Mouse (Mus musculus) left cerebral cortex, postnatal 36 days (tissue): ENCODE results near the gene Pcsk5. TPM values are rescaled to one million over a fixed set of nuclear protein-coding genes. Genes with fewer than 3 reads are reported as not detected.

ENCODE experiments used
- DNase-seq, 2 experiments: peaks; one replicate each; pipeline ENCODE4 v3.0.0; 2021 to 2022; ENCODE audit warnings: low spot score in 2 of 2, mixed read lengths in 1 of 2
- intact Hi-C: fragments of 180-260 bp; cut with DNase I; formaldehyde crosslinking; loops from one replicate; pipeline ENCODE4 v1.15.1; 2025
- total RNA-seq, 2 experiments: library from RNA; stranded (reverse); gene quantifications; 2 replicates each; pipeline ENCODE4 v1.2.3; 2021

The Pcsk5 gene
- total RNA-seq, 2 experiments from 2014 or later: 13.3 to 13.5 TPM

DNA sequence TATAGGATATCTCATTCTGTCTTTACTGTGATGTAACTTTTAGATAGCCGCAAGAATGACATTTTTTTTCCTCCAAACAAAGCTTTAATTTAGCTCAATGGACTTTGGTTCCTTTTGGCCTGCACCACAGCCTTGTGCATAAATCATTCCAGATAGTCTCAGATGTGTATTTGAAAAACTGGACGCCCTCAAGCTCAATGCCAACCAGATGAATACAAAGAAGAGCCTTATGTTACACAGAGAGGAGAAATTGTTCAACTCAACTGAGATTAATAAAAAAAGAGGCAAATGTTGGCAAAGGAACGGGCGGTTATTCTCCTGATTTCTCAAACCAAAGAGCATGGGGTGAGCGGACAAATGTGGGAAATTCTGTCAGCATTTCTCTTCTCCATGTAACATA lies 75.8 kb downstream of the Pcsk5 start:
- no peak for DNase-seq
- intact Hi-C loops: no loop called here

- DNase-seq: no peak
- intact Hi-C loops: no loop called here
Observed at GRCm38 (mm10) chr19:17752841-17753240, 84.6 kb downstream of the Pcsk5 start.

DNA sequence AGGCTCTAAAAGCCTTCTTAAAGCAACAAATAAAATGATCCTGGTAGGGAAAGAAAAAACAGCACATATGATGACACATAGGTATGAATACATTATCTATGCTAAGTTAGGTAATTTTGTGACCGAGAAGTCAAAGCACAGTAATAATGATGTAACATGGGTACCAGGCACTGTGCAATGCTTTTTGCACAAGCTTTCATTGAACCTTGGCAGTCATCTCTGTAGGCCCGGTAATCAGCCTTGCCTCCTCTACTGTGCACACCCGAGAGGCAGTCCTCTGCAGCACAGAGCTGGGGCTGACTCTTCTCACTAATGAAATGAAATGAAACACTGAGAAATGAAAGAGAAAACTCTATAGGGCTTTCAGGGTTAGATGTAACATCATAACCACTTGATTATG lies 89.1 kb downstream of the Pcsk5 start:
- no peak for DNase-seq
- intact Hi-C loops: no loop called here

GRCm38 (mm10) chr19:17745380-17745779 lies 92.1 kb downstream of the Pcsk5 start:
- no peak for DNase-seq
- intact Hi-C loops: no loop called here

DNA sequence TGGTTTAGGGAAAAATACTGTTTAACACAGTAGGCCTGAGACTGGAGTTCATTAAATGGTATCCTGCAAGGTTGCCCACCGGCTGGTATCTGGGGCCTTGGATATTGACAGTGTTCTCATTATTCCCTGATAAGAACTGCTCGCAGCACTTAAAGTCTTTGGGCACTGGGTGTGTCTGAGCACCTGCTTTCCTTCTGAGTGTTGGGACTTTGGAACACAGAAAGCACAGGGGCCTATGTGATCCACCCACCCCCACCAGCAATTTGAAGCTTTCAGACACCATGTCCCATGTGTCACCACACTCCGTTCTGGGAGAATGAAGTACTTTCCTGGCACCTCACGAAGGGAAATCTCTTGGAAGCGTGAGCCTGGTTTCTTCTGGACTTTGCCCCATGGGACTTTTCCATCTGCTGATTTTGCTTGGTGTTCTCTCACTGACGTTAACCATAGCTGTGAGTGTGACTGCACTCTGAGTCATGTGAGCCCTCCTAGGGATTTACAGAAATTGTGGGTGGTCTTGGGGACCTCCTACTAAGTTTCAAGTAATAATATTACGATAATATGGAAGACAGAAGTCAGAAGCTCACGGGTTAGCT lies 92.9 kb downstream of the Pcsk5 start:
- intact Hi-C loops: no loop called here
- no peak for DNase-seq

- no peak for DNase-seq
- intact Hi-C loops: no loop called here
Observed at GRCm38 (mm10) chr19:17741465-17741864, 96.0 kb downstream of the Pcsk5 start.

DNA sequence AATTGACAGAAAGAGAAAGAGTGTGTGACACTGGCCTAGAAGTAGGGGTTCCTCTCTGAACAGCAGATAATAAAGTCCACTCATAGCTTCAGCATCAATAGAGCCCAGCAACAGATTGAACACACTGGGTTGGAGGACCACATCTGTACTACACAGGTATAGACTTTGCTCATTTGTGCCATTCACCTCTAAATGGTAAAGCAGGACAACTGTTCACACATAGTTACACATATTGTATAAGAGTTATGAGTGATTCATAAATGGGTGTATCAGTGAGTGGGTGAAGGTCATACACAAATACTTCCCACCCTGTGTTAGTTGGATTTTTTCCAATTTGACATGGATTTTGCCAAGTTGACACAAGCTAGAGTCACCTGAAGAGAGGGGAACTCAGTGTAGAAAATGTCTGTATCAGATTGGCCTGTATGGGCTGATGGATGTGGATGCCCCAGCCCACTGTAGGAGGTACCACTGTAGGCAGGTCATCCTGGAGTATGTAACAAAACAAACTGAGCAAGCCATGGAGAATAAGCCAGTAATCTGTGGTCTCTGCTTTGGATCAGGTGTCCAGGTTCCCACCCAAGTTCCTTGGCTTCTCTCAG lies 104.7 kb downstream of the Pcsk5 start:
- DNase-seq: no peak
- intact Hi-C loops: no loop called here

- intact Hi-C loops: no loop called here
- DNase-seq: no peak
Observed at GRCm38 (mm10) chr19:17717066-17717465, 120.4 kb downstream of the Pcsk5 start.

DNA sequence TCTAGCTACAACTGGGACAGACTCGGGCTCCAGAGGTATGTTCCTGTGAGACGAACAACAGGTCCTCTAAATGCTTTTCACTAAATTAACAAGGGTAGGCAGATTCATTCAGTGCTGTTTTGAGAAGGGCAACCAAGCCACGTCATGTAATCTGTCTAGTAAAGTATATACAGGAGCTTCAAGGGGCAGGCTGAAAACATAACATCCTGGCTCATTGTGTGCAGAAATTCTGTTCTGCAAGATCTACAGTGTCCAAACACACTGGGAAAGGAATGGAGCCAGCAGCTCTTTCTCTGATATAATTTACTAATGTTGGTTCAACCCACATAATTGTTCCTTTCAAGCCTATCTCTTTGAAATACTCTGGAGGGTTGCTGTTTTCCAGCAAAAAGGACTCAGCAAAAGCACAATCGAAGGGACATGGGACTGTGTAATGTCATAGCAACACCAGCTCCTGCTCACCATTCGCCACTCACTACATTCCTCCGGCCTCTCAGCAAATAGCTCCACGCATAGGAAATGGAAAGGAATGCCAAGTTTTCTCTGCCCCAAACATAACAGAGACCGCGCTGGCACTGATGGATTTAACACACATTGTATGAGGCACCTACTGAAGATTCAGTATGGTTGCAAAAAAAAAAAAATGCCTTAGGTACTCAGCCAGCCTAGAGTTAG lies 122.0 kb downstream of the Pcsk5 start:
- intact Hi-C loops: no loop called here
- DNase-seq: no peak

GRCm38 (mm10) chr19:17691626-17692025 lies 145.8 kb downstream of the Pcsk5 start:
- intact Hi-C loops: no loop called here
- no peak for DNase-seq

DNA sequence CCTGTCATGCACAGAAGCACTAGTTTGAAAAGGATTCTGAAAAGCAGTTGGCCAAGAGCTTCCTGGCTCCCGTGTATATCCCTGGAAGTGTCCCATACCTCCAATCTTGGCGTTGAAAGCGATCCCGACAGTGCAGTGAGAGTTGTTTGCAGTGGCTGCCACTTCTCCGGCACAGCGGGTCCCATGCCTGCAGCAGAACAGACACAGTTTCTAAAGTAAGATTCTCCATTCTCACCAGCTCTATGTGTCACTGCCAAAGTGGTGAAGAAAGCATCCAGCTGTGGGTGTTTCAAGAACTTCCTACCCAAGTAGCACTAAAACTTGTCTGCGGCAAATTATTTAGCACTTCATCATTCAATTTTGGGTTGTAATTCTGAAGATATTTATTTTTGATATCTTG lies 159.1 kb downstream of the Pcsk5 start:
- DNase-seq: peak; percentile 29 to 38
- intact Hi-C loops: no loop called here

DNA sequence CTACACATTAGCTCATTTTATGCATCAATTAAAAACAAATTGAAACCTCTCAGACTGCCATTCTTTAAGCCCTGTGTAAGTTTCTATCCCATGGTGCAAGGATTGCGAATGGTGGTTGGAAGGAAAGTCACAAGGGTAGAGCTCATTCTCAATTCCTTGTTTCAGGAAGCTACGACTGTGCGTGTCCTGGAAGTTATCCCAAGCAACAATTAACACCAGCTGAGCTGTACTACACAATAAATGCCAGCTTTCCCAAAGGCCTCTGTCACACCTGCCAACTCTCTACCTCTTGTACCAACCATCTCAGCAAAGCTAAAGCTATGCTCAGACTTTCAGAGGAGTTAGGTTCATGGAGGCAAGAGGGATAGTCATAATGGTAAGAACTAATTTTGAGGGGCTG lies 174.8 kb downstream of the Pcsk5 start:
- no peak for DNase-seq
- intact Hi-C loops: no loop called here

DNA sequence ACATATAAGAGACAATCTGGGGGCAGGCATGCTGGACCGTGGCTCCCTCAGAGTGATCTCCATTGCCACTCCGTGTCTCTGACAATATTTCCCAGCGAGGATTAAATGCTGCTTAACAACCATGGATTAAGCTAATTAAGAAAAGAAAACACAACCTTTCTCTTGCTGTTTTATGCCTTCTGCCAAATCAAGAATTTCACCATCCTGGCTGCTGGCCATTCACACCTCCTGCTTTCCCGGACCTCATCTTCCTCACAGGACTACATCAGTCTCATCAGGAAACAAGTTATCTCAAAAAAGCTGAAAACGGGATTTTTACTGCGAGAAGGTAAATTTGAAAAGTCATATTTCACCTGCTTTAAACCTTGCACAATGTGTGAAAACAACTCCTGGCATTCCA lies 175.2 kb downstream of the Pcsk5 start:
- intact Hi-C loops: no loop called here
- DNase-seq: no peak

DNA sequence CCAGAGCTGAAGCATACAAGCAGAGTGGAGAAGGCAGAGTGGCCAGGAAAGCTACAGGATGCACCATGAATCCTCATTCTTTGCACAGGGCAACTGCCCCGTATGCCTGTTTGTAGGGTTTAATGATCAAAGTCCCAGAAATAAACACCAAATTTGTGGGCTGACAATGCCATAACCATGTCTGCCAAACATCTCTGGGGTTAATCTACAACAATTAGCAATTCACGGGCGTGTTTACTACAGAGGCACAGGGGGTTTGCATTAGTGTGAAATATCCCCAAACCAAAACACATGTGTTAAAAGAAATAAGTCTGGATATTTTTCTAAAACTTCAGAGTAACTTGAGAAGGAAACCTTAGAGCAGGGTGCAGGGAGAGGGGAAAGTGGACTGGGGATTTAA lies 178.1 kb downstream of the Pcsk5 start:
- no peak for DNase-seq
- intact Hi-C loops: no loop called here

- DNase-seq: no peak
- intact Hi-C loops: no loop called here
Observed at GRCm38 (mm10) chr19:17650831-17651502, 186.5 kb downstream of the Pcsk5 start.

DNA sequence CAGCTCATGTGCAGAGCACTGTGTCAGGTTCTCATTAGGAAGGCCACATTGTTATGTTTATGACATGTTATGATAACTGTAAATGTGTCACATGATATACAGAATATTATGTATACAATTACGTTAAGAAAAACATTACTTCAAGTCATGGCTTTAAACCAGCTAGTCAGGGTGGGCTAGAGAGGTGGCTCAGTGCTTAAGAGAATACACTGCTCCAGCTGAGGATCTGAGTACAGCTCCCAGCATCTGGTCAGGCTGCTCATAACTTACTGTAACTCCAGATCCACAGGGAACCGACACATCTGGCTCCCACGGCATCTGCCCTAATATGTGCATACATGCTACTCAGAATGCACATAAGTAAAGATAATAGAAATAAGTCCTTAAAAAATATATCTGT lies 187.5 kb downstream of the Pcsk5 start:
- intact Hi-C loops: no loop called here

GRCm38 (mm10) chr19:17643128-17643797 lies 194.2 kb downstream of the Pcsk5 start:
- intact Hi-C loops: no loop called here

More for the DNA sequence above, 187.5 kb downstream of the Pcsk5 start:
- DNase-seq: no peak

GRCm38 (mm10) chr19:17635984-17636383 lies 201.4 kb downstream of the Pcsk5 start:
- intact Hi-C loops: no loop called here
- no peak for DNase-seq

More at GRCm38 (mm10) chr19:17643128-17643797, 194.2 kb downstream of the Pcsk5 start:
- DNase-seq: no peak

- intact Hi-C loops: no loop called here
- no peak for DNase-seq
Observed at GRCm38 (mm10) chr19:17615646-17616045, 221.8 kb downstream of the Pcsk5 start.

- DNase-seq: no peak
- intact Hi-C loops: no loop called here
Observed at GRCm38 (mm10) chr19:17606510-17606909, 230.9 kb downstream of the Pcsk5 start.
